Mouse (Mus musculus) urinary bladder, postnatal 14 days (tissue): ENCODE data around the gene Cadm1.

Experiments
- DNase-seq: peaks from one replicate; pipeline ENCODE4 v3.0.0; 2021; ENCODE audit warnings: low spot score

Gene Cadm1

DNA sequence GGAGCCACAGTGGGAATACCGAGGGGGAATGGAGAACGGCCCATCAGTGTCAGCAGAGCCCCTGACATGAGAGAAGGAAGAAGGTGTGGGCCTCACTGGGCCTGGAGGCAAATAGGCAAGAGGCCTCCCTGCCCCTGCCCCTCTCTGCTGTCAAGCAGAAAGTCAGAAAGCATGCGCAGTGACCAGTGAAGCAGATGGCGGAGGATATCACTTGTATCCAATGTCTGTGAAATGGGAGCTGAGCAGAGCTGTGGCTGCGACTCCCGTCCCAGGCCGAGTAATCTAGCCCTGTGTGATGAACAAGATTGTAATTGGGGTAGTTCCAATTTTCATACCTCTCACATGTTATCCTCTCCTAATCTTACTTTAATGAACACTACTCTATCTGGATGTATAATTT is 337.5 kb downstream of the Cadm1 start:
- DNase-seq: no peak

DNA sequence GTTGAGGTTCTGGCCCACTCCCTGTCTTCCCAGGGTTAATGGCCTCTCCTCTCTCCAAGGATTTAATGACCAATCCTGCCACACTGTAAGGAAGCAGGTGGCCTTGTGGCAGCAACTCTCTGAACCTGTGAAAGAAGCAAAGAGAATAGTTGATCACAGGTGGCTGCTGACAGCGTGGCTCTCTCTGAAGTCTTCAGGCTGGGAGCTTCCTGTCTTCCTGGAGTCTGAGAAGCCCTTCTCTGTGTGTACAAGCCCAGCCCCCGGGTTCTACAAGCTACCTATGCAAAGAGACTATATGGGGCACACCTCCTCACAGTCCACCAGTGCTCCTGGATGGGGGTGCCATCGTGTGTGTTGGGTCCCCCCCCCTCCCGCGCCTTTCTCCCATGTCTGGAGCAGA is 339.7 kb downstream of the Cadm1 start:
- DNase-seq: no peak

DNA sequence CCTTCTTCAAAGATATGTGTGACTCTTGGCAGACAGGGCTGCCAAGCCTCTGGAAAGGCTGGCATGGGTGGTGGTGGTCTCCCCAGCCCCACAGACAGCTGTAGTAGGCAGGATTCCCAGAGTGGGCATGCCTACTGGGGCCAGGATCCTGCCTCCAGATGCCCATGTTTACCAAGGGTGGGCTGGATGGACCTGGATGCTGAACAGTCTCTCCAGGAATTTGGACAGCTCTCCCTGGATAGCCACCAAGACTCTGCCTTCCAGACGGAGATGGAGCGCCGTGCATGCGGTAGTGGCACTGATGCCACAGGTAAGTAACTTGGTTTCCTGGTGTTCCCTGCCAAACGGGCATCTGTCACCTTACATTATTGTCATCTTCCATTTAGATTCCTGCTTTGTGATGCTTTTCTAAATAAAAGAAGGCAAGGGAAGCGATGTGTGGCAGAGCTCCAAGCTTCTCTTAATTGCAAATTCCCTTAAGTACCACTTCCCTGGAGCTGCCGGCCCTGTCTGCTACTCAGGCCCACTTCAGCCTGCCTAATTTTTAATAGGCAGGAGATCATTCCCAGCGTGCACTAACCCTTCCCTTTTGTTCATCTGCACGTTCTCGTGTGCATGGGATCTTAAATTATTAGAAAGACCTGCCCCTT is 346.7 kb downstream of the Cadm1 start:
- DNase-seq: no peak

DNA sequence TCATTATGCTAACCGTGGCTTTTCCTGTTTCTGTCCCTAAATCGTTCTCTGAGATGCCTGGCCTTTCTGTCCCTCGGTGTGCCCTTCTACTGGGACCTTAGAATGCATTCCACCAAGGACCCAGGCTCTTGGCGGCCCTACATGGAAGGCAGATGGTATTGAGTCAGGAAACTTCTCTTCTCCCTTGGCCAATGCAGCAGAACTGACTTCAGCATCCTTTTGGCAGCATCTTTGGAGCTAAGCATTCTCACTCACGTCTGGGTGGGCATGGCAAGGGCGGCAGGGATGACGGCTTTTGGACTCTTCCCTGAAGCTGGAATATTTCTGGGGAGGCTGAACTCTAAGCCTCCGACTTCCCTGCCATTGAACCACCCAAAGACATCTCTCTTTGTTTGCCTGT is 350.2 kb downstream of the Cadm1 start:
- no peak for DNase-seq

DNA sequence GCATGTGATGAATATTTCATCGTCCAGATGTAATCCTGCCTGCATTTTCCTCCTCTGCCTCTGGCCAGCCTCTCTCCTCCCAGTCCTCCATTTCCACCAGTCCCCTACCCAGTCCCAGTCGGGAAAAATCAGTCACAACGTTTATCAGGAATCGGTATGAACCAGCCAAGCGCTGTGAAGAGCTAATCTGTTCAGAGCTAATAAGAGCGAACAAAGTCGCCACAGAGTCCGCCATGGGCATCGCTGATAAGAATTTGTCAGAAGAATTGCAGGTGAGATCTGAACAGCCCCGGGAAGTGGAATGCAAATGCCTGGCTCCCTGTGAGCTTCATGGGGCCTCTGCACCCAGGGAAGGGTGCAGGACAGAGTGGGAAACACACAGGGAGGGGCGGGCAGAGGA is 352.4 kb downstream of the Cadm1 start:
- no peak for DNase-seq

DNA sequence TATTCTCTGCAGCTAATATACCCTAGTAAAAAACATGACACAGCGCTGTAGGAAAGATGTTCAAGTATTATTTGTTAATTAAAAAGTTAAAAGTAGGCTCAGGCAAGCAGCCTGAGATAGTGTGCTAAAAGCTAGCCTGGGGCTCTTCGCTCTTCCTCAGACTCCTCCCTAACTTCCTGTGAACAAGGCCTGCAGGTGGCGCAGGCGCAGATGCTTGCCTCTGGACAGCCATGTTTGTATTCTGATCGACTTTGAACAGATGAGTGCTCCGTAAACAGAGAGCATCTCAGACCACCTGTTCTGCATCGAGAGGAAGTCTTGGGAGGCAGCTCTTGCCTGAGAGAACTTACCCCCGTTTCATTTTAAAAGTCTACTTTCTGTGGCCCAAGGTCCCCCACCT is 361.7 kb downstream of the Cadm1 start:
- no peak for DNase-seq

DNA sequence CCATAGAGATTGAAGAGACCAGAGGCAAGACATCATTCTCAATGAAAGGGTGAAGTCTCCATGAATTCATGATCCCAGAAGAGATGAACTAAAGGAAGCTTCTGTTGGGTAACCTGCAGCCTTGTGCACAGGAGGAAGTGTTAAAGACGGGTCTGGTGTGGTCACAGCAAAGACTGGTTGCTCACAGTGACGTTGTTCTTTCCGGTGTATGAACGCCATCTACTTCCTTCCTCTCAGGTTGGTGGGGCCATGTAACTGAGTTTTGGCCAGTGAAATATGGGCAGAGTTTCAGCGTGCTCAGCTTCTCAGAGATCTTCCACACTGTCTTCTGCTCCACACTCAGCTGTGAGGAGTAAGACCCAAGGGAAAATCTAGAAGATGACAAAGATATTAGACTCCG is 363.0 kb downstream of the Cadm1 start:
- DNase-seq: no peak

- DNase-seq: no peak
These were observed 364.1 kb downstream of the Cadm1 start for GRCm38 (mm10) chr9:47894096-47894495.

DNA sequence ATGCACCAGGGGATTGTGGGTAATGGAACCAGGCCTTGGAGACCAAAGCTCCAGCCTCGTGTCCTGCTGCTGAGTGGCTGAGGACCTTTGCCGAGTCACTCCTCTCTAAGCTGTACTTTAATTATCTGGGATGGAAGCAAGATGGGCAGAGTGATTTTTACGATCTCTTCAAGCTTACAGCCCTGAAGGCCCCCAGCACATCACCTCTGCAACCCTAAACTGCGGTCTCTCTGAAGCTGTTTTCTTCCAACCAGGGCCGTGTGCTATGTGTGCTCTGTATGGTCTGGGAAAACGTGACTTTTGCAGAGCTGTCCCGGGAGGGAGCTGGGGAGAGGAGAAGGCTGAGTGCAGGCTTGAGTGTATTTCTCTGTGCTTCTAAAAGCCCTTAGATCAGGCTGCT is 364.7 kb downstream of the Cadm1 start:
- no peak for DNase-seq

DNA sequence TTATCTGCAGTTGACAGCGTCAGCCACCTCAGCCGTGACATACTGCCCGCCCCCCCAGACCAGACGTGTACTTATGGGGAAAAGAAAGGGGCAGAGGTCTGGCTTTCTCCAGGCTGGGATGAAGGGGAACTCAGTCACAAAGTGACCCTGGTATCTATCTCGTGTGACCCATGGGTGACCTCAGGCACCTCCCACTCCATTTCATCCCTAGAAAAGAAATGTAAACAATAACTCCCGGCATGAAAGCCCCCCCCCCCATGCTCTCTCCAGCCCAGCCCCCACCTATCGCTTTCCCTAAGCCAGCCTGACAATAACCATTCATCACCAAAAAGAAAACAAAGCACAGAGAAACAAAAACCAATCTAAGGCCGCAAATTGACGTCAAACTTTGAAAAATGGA is 365.1 kb downstream of the Cadm1 start:
- DNase-seq: no peak

DNA sequence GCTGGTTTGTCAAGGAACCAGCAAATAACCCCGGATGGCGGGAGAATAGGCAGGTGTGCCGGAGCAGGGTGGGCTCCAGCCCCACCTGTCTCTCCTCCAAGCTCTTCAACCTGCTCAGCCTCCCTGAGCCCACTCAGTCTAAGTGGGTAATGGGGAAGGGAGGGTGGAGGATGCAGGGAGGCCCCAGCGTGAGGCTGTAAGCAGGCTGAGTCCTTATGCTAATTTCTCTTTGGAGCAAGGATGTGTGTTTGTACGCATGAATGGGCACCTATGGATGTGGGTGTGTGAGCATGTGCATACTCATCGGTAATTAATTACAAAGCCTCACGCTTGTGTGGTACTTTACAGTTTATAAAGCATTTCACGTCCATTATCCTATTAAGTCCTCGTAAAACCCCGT is 370.8 kb downstream of the Cadm1 start:
- DNase-seq: no peak

DNA sequence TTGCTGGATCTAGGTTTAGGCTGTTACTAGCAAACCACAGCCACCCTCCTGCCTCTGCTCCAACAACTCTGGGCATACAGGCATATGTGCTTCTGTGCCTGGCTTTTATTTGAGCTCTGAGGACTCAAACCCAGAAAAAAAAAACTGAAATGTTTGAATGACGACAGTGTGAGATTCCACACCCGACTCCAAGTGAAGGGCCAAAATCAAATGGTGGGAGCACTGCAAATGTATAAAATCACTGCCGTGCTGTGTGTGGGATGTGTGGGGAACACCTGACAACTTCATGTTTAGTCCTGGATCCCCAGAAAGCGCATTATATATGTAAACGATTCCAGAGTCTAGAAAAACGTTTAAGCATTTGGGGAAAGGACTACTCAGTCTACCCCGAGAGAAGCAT is 373.7 kb downstream of the Cadm1 start:
- no peak for DNase-seq

DNA sequence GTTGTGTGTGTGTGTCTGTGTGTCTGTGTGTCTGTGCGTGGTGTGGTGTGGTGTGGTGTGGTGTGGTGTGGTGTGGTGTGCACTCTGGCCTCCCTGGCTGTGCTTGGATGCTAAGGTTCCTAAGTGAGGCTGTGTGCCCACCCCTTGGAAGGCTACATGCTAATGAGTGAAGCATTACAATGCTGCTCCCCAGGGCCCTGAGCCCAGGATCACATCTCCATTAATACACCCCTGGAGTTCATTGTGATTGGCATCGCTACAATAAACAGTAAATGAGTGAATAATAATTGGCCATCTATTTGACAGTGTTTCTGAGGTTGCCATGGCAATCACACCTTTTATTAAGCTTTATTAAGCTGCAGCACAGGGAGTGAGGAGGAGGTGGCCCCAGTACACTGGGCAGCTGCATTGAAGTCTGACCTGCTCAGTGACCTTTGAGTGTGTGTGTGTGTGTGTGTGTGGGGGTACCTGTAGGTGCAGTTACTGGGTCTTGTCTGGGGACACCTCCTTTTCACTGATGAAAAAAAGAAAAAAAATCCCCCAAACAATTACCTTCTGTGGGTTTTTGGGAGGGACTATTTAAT is 374.5 kb downstream of the Cadm1 start:
- no peak for DNase-seq

DNA sequence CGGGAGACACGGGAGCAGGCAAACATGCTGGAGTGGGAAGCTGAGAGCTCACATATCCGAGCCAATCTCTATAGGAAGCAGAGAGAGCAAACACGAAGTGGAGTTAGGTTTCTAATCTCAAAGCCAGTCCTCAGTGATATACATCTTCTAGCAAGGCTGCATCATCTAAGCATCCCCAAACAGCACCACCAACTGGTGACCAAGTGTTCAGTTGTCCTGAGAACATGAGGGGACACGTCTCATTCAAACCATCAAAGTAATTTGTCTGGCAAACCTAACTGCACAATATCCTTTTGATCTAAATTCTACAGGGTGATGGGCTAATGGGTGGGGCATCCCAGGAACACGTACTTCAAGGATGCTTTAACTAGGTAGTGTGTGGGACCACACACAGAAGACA is 376.5 kb downstream of the Cadm1 start:
- no peak for DNase-seq
